9 mouse cellular contexts compared by ENCODE assay signal in genomic region chr11:70776830-70777571, GRCm38 (mm10). TPM values are rescaled to one million over a fixed set of nuclear protein-coding genes. Genes with fewer than 3 reads are reported as not detected.
DNase-seq lines count a peak whose midpoint lies in the region; ATAC-seq and TF ChIP-seq lines count a peak whose summit lies in the region.
"Had no signal": no experiment of that assay in that cellular context is flagged by ENCODE, and none has a peak within 500 bp of the region (broad histone marks: within the 10 kb centered on the region; RNA-seq: fewer than 3 reads in every experiment).

No protein-coding gene starts in this region.

- H3K4me3 ChIP-seq in ES-Bruce4 (ENCODE audit: low read depth, low read length), result no peak overlapping the region
- H3K4me3 ChIP-seq in forebrain, embryonic 12.5 days (replicated peaks), result no peak overlapping the region
- H3K4me3 ChIP-seq in heart, postnatal 0 days (ENCODE audit: low read depth, low read length), result no peak overlapping the region
- H3K4me3 ChIP-seq in lung, adult 2 months (replicated peaks; ENCODE audit: extremely low read depth, low read depth, low read length), result no peak overlapping the region
- H3K4me3 ChIP-seq in olfactory bulb, adult 2 months (ENCODE audit: insufficient read depth, low read depth, low read length), result no peak overlapping the region
- H3K4me3 ChIP-seq in thymus, adult 2 months (ENCODE audit: control insufficient read depth, insufficient read depth, low read length), result no peak overlapping the region
- H3K4me3 ChIP-seq: limb, embryonic 13.5 days had no signal

- no peaks in the 10 kb centered on the region for H3K4me1 ChIP-seq in ES-Bruce4 (ENCODE audit: control insufficient read depth, insufficient read depth, low read length)
- no peaks in the 10 kb centered on the region for H3K4me1 ChIP-seq in forebrain, embryonic 12.5 days
- H3K4me1 ChIP-seq in heart, postnatal 0 days (ENCODE audit: control insufficient read depth, insufficient read depth), result peaks cover 3% of the 10 kb centered on the region; the same call in 1 of the 2 replicates
- H3K4me1 ChIP-seq in lung, adult 2 months (ENCODE audit: control insufficient read depth, insufficient read depth, low read length), result peaks cover 4% of the 10 kb centered on the region
- peaks cover 2% of the 10 kb centered on the region; the same call in 1 of the 2 replicates for H3K4me1 ChIP-seq in olfactory bulb, adult 2 months (ENCODE audit: control insufficient read depth, insufficient read depth, low read length)
- H3K4me1 ChIP-seq in thymus, adult 2 months (replicated peaks; ENCODE audit: control insufficient read depth, insufficient read depth, low read length), result peaks cover 3% of the 10 kb centered on the region; the same call in 1 of the 2 replicates
- H3K4me1 ChIP-seq: limb, embryonic 13.5 days had no signal

- TF ChIP-seq EP300 in ES-Bruce4 (IDR thresholded peaks at IDR 0.05; ENCODE audit: insufficient read depth, low read depth, low read length), result no peak
- TF ChIP-seq EP300 in heart, postnatal 0 days (IDR thresholded peaks at IDR 0.05; ENCODE audit: low read depth), result no peak

- no peaks in the 10 kb centered on the region for H3K9me3 ChIP-seq in ES-Bruce4 (replicated peaks; ENCODE audit: control insufficient read depth, insufficient read depth, low read length, poor library complexity, severe bottlenecking)
- H3K9me3 ChIP-seq in forebrain, embryonic 12.5 days, result no peaks in the 10 kb centered on the region
- no peaks in the 10 kb centered on the region for H3K9me3 ChIP-seq in heart, postnatal 0 days (replicated peaks; ENCODE audit: control insufficient read depth, low read length)
- H3K9me3 ChIP-seq: limb, embryonic 13.5 days had no signal

- H3K9ac ChIP-seq in ES-Bruce4 (ENCODE audit: low read depth, poor library complexity, severe bottlenecking), result no peak overlapping the region
- no peak overlapping the region for H3K9ac ChIP-seq in forebrain, embryonic 12.5 days
- H3K9ac ChIP-seq in heart, postnatal 0 days (replicated peaks; ENCODE audit: low read depth, low read length), result no peak overlapping the region
- H3K9ac ChIP-seq: limb, embryonic 13.5 days had no signal

- H3K27me3 ChIP-seq in ES-Bruce4 (ENCODE audit: control insufficient read depth, insufficient read depth, low read length, poor library complexity, severe bottlenecking), result no peaks in the 10 kb centered on the region
- no peaks in the 10 kb centered on the region for H3K27me3 ChIP-seq in forebrain, embryonic 12.5 days
- no peaks in the 10 kb centered on the region for H3K27me3 ChIP-seq in heart, postnatal 0 days (ENCODE audit: control insufficient read depth, insufficient read depth, low read length)
- H3K27me3 ChIP-seq in thymus, adult 2 months (ENCODE audit: control insufficient read depth, insufficient read depth, low read length), result no peaks in the 10 kb centered on the region
- H3K27me3 ChIP-seq: limb, embryonic 13.5 days had no signal

- WGBS in forebrain, embryonic 12.5 days, result 29% methylated on average over 17 of the region's 17 CpGs
- WGBS in heart, postnatal 0 days, result 27% methylated on average over 17 of the region's 17 CpGs
- WGBS in lung, adult 2 months, result 28% methylated on average over 17 of the region's 17 CpGs
- WGBS in olfactory bulb, adult 2 months, result 27% methylated on average over 17 of the region's 17 CpGs
- WGBS in thymus, adult 2 months, result 31% methylated on average over 17 of the region's 17 CpGs

- peak; percentile 58 for DNase-seq in c-Kit-positive CD71-negative TER-119-negative erythroid progenitor cells, embryonic 14.5 days (ENCODE audit: low read depth)
- peak; percentile 82 for DNase-seq in heart, postnatal 0 days (ENCODE audit: low spot score)
- DNase-seq in kidney, postnatal 36 days, result peak; percentile 66 to 85
- peak; percentile 50 for DNase-seq in lung, adult 2 months
- DNase-seq in thymus, adult 2 months, result peak; percentile 74

- no peak overlapping the region for H3K4me2 ChIP-seq in forebrain, embryonic 12.5 days
- no peak overlapping the region for H3K4me2 ChIP-seq in heart, postnatal 0 days (ENCODE audit: low read depth, low read length)
- H3K4me2 ChIP-seq: limb, embryonic 13.5 days had no signal

- peak; percentile 98 for TF ChIP-seq CTCF in ES-Bruce4 (IDR thresholded peaks at IDR 0.05; ENCODE audit: low read depth, low read length)
- TF ChIP-seq CTCF in heart, postnatal 0 days (IDR thresholded peaks at IDR 0.05; ENCODE audit: low read depth), result peak; percentile 87
- peak; percentile 94 for TF ChIP-seq CTCF in lung, adult 2 months (IDR thresholded peaks at IDR 0.05; ENCODE audit: insufficient read depth, low read length)
- TF ChIP-seq CTCF in olfactory bulb, adult 2 months (IDR thresholded peaks at IDR 0.05; ENCODE audit: insufficient read depth, low read depth, low read length), result peak; percentile 74
- peak; percentile 87 for TF ChIP-seq CTCF in thymus, adult 2 months (IDR thresholded peaks at IDR 0.05; ENCODE audit: borderline replicate concordance, control insufficient read depth, extremely low read depth, insufficient read depth, low read length, poor library complexity)

- no peak for TF ChIP-seq POLR2A in ES-Bruce4 (IDR thresholded peaks at IDR 0.05; ENCODE audit: insufficient read depth, low read length)
- no peak for TF ChIP-seq POLR2A in lung, adult 2 months (IDR thresholded peaks at IDR 0.05; ENCODE audit: borderline replicate concordance, extremely low read depth, low read depth, low read length)
- TF ChIP-seq POLR2A in olfactory bulb, adult 2 months (IDR thresholded peaks at IDR 0.05; ENCODE audit: insufficient read depth, low read depth, low read length), result no peak
- no peak for TF ChIP-seq POLR2A in thymus, adult 2 months (IDR thresholded peaks at IDR 0.05; ENCODE audit: control insufficient read depth, extremely low read depth, insufficient read depth, low read length, poor library complexity)

- H3K36me3 ChIP-seq in ES-Bruce4 (ENCODE audit: control insufficient read depth, insufficient read depth, low read length, poor library complexity, severe bottlenecking), result peaks cover under 1% of the 10 kb centered on the region; the same call in 1 of the 2 replicates
- peaks cover 16% of the 10 kb centered on the region for H3K36me3 ChIP-seq in forebrain, embryonic 12.5 days (replicated peaks)
- peaks cover 10% of the 10 kb centered on the region for H3K36me3 ChIP-seq in heart, postnatal 0 days (replicated peaks; ENCODE audit: control insufficient read depth, insufficient read depth, low read length)
- H3K36me3 ChIP-seq in thymus, adult 2 months (ENCODE audit: control insufficient read depth, insufficient read depth, low read length), result peaks cover 5% of the 10 kb centered on the region; the same call in 1 of the 2 replicates

- peak; percentile 65; the same call in 1 of the 2 replicates for ATAC-seq in forebrain, embryonic 12.5 days (ENCODE audit: low FRiP score)
- peak; percentile 87 for ATAC-seq in heart, postnatal 0 days (ENCODE audit: insufficient read depth, low read depth)

- no peak overlapping the region for H3K27ac ChIP-seq in ES-Bruce4 (ENCODE audit: insufficient read depth, low read length)
- H3K27ac ChIP-seq in forebrain, embryonic 12.5 days, result no peak overlapping the region
- no peak overlapping the region for H3K27ac ChIP-seq in heart, postnatal 0 days (ENCODE audit: low read depth)
- no peak overlapping the region for H3K27ac ChIP-seq in olfactory bulb, adult 2 months (ENCODE audit: insufficient read depth, low read depth, low read length)
- no peak overlapping the region for H3K27ac ChIP-seq in thymus, adult 2 months (ENCODE audit: control insufficient read depth, insufficient read depth, low read length)
- H3K27ac ChIP-seq: limb, embryonic 13.5 days had no signal

RNA-seq across cellular contexts. Expression of gene Zfp3, which starts 13.0 kb away (rescaled TPM):
- polyA plus RNA-seq in ES-Bruce4 (2011; ENCODE audit: insufficient read depth, insufficient read length, low read depth, missing spikeins), result 3.3 and 3.6 TPM in 2 replicates
- 10.7 and 11.4 TPM in 2 replicates for polyA plus RNA-seq in forebrain, embryonic 12.5 days (2016; fragmentation: Nextera tagmentation; extraction: Ambion mirVana)
- total RNA-seq in heart, postnatal 0 days (2014; rRNA removed; ENCODE audit: low replicate concordance), result 4.2 and 4.9 TPM in 2 replicates
- polyA plus RNA-seq in heart, postnatal 0 days (2015; fragmentation: Nextera tagmentation; extraction: Ambion mirVana), result 9.6 and 10.8 TPM in 2 replicates
- polyA plus RNA-seq in lung, adult 2 months (2012; rRNA removed), result 1.4 and 2.3 TPM in 2 replicates
- not detected in 2 replicates for polyA plus RNA-seq in olfactory bulb, adult 2 months (2012; ENCODE audit: insufficient read depth, insufficient read length, low replicate concordance, missing spikeins)
- 3.9 and 4.6 TPM in 2 replicates for polyA plus RNA-seq in thymus, adult 2 months (2012; rRNA removed)

RNA-seq across cellular contexts. Expression of gene Scimp, which starts 35.4 kb away (rescaled TPM):
- polyA plus RNA-seq in ES-Bruce4 (2011; ENCODE audit: insufficient read depth, insufficient read length, low read depth, missing spikeins), result not detected in 2 replicates
- not detected in 2 replicates for polyA plus RNA-seq in forebrain, embryonic 12.5 days (2016; fragmentation: Nextera tagmentation; extraction: Ambion mirVana)
- not detected in 2 replicates for total RNA-seq in heart, postnatal 0 days (2014; rRNA removed; ENCODE audit: low replicate concordance)
- 0.38 and 0.49 TPM in 2 replicates for polyA plus RNA-seq in heart, postnatal 0 days (2015; fragmentation: Nextera tagmentation; extraction: Ambion mirVana)
- polyA plus RNA-seq in lung, adult 2 months (2012; rRNA removed), result 2.6 and 3.5 TPM in 2 replicates
- polyA plus RNA-seq in olfactory bulb, adult 2 months (2012; ENCODE audit: insufficient read depth, insufficient read length, low replicate concordance, missing spikeins), result not detected in 2 replicates
- 2.4 and 3.1 TPM in 2 replicates for polyA plus RNA-seq in thymus, adult 2 months (2012; rRNA removed)
